Mouse (Mus musculus): Measurements from ENCODE around the gene Trp53inp2.
A peak's percentile ranks its signal among the peaks of the same experiment; 100 is the strongest.

Trp53inp2 gene

DNA sequence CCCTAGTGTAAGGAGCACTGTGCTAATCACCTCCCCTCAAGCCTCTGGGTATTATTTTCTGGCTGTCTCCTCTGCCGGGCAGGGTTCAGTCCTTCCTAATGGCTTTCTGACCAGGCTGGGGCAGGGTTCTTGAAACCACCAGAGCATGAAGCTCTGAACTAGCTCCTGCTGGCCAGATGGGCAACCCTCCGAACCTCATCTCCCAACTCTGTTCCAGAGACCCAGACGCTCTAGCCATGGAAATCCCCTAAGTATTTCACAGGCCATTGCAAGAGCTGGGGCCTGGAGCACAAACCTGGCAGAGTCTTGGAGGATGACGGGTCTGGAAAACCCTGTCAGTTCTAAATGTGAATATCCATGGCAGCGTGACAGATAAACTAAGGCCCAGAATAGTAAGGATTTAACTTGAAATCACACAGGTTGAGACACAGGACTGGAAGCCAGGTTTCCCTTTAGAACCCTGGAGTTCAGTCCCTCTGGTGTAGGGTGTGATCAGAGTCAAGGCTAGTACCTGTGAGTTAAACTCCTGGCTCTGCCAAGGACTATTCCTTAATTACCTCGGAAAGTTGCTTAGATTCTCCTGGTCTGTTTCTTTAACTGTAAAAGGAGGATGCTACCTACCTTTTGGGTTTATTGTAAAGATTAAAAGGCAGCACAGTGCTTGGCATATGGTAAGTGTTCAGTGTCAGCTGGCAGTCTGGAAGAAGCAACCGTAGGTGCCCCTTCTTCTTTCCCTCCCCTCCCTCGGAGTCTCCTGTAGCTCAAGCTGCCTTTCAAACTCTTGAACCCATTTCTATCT, at the start of gene Trp53inp2:
TSS of gene Trp53inp2 (plus strand) at position 799 of the 799 bp plus-strand sequence.
- DNase-seq (ENCODE audit: low read depth, low spot score), result no peak

DNA sequence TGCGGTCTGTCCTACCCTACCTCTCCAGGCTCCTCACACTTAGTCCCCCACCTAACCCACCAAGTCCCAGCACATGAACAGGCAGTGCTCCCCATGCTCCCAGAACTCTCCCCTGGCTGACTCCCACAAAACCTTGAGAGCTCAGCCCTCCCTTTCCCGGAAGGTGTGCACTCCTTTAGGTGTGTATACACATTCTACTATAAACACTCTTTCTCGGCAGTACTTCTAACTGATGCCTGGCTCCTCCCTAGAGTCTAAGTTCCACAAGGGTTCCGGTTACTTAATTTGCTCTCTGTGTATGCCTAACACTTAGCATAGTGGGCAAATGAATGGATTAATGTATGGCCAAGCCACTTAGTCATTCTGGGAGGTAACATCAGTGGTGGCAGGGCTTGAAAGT, 49.5 kb upstream of the Trp53inp2 start:
- no peak for DNase-seq (ENCODE audit: low read depth, low spot score)

DNA sequence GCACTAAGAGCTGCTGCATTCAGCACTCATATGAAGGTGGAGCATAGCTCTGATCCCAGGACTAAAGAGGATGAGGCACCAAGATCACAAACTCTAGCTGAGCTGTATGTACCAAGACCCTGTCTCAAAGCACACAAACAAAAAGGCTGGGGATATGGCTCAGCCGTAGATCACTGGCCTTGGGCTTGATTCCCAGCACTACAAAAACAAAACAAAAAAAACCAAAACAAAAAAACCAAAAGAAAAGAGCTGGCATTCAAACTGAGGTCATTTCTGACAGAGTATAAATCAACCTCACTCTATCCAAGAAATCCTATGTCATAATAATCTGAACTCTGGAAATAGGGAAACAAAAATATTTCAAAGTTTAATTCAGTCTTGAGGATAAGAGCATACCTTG, 47.4 kb upstream of the Trp53inp2 start:
- DNase-seq (ENCODE audit: low read depth, low spot score), result no peak

DNA sequence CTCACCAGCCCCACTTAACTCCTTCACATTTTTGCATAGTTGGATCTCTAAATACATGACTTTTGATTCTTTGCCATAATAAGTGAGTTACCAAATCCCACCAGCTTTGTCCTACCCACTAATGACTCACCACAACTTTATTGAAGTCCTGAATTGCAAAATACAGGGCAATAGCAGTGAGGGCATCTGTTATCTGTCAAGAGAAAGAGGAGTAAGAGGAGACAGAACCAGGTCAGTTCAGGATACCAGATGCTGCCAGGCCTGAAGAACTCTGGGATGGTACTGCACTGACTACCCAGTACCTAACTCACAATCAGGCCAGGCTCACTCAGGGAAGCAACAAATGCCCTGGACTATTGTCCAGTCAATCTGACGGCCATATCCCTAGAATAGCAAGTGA, 45.6 kb upstream of the Trp53inp2 start:
- no peak for DNase-seq (ENCODE audit: low read depth, low spot score)

DNA sequence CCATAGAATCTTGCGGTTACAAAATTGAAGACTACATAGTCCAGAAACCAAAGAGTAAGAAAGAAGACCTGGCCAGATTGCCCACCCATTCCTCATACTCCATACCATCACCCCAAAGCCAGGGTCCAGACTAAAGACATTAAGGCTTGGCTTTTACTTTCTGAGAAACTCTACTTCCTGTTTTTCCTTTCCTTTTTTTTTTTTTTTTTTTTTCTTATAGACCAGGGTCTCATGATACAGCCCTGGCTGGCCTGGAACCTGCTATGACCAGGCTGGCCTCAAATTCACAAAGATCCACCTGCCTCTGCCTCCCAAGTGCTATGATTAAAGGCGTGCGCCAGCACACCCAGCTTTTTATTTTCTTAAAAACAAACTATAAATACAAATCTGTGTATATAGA, 44.6 kb upstream of the Trp53inp2 start:
- no peak for DNase-seq (ENCODE audit: low read depth, low spot score)

DNA sequence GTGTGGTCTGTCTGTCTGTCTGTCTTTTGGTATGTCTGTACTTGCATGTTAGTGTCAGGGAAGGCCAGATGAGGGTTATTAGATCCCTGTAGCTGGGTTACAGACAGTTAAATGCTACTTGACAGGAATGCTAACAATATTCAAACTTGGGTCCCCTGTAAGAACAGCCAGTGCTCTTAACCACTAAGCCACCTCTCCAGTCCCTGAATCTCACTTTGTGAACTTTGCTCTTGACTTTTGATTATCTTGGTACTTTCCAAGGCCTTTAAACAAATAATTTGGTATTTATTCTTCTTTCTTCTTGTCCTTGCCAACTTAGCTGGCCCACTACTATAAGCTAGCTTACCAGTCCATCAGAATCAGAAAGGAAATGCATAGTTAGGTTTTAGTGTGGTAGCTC, 40.7 kb upstream of the Trp53inp2 start:
- DNase-seq (ENCODE audit: low read depth, low spot score), result no peak

DNA sequence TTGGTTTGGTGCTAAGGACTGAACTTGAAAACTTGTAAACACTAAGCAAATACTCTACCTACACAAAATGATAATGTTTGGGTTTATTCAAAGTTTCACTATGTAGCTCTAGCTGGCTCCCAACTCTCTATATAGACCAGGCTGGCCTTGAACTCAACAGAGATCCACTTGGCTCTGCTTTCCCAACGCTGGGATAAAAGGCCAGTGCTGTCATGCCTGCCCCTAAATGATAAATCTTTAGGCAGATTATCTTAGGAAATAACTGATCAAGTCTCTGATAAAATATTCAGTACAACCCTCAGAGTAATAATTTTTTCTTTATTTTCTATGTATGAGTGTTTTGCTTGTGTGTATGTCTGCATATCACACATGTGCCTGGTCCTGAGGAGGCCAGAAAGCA, 34.2 kb upstream of the Trp53inp2 start:
- DNase-seq (ENCODE audit: low read depth, low spot score), result no peak

DNA sequence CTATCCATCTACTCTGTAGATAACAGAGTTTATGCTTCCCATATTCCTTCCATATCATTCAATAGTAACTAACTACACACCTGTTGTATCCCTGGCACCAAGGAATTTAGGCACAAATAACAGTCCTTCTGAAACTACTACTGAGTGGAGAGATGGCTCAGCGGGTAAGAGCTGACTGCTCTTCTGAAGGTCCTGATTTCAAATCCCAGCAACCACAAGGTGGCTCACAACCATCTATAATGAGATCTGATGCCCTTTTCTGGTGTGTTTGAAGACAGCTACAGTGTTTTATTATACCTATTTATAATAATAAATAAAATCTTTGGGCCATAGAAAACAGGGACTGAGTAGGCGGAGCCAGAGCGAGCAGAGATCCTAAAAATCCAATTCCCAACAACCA, 26.5 kb upstream of the Trp53inp2 start:
- DNase-seq (ENCODE audit: low read depth, low spot score), result no peak

DNA sequence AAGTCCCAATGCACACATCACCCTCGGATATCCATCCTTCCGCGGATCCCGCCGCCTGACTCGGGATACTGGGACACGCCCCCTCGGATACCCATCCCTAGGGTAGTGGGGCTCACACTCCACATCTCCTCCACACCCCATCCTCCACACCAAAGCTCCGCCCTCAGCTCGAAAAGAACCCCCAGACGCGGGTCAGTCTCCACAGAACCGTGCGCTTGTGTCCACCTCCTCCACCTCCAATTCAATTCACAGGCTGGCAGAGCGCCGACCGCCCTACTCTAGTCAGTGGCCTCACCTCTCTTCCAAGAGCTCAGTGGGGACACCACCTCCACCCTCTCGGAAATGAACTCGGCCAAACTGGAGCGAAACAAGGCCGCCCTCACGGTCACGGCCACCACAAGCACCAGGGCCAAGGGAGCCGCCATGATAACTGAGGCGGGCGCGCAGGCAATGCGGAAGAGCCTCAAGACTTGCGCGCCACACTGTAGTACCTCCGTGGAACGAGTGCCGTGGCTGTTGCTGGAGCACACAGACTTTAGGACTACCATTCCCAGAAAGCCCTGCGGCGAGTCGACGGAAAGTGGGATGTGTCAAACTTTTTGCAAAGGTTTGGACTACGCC, 23.8 kb upstream of the Trp53inp2 start, which contains the start of gene Pigu:
TSS of gene Pigu (minus strand) at position 460 of the 621 bp plus-strand sequence.
- peak; percentile 92 for DNase-seq (ENCODE audit: low read depth, low spot score)

DNA sequence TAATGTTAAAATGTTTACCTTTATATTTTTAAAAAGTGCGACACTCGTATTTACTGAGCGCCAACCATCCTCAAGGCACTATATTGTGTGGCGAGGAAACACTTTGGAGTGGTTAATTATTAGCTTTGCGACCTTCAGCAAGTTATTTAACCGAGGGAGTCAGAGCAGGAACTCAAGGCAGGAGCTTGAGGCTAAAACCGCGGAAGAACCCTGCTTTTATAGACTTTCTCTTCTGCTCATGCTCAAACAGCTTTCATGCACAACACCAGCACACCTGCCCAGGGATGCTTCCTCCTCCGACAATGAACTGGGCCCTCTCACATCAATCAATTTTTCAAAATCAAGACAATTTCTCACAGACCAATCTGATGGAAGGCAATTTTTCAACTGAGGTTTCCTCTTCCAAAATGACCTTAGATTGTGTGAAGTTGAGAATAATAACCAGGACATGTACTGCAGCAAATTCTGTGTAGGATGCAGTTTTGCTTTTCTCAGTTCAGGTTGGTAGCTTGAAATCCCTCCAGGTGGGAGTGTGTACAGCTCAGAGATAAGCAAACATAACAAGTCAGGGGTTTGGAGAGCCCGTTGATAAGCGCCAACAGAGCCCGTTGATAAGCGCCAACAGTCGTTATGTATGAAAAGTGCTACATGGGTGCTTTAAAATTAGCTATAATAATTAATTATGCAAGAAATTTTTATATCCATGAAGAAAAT, 23.0 kb upstream of the Trp53inp2 start:
- DNase-seq (ENCODE audit: low read depth, low spot score), result no peak

DNA sequence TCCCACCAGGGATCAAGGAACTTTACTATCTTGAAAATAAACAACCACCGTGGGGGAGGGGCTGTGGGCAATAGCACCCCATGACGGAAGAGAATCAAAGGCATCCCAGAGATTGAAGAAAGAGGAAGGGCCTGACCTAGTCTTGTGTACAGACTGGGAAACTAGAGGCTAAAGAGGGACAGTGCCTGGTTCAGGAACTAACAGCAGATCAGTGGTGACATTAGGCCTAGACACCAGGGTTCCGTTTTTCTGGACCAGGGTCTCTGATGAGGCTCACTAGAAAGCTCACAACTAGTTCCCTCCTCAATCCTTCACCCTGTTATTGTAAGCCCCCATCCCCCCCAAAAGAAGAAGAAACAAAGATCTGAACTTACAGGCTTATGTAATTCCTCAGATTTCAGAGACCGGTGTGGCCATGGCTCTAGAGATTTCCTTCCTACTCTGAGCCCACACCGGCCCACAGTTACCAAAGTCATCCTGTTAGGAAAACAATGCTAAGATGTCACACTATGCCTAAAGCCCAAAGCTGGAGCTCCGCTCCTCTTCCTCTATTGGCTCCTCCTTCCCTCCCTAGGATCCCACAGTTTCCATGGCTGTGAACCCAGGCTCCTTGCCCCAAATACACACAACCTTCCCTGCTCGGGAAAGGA, 13.1 kb upstream of the Trp53inp2 start:
- no peak for DNase-seq (ENCODE audit: low read depth, low spot score)

DNA sequence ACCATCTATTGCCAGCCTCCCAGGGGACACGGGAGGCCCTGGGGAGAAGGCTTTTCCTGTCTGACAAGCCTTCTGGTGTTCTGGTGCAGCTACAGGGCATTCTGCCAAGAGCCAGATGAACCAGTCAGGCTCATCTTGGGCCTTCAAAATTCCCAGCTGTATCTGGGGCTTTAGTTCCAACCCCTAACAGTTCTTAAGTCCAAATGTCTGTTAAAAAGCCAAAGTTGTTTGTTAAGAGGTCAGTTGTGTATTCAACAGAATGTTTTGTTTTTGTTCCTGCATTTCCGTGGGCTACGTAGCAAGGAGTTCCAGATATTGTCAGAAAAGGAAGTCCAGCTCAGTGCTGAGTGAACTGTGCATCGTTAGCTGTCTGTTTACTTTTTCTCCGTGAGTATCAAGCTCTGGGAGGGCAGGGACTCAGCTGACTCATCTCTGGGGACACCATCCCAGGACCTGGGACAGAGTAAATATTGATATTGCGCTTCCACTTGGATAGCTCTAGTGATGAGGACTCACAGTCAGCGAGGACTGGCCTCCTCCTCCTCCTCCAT, 11.5 kb upstream of the Trp53inp2 start:
- DNase-seq (ENCODE audit: low read depth, low spot score), result no peak

DNA sequence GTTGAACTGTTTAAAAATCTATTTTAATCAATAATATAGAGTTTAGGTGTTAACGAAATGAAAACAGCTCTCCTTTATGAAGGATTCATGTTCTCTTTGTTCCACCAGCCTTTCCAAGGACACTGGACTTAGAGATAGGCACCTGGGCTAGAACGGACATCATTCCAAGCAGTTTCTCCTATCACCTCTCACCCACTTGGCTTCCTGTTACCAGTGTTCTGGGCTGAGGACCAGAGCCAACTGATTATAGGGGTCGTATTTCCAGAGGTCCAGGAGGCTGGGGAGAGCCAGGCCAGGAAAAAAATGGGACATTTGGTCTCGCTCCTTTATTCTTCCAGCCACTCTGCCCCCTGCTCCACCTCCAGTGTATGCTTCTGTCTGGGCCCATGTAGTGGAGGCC, 8.4 kb upstream of the Trp53inp2 start:
- no peak for DNase-seq (ENCODE audit: low read depth, low spot score)

DNA sequence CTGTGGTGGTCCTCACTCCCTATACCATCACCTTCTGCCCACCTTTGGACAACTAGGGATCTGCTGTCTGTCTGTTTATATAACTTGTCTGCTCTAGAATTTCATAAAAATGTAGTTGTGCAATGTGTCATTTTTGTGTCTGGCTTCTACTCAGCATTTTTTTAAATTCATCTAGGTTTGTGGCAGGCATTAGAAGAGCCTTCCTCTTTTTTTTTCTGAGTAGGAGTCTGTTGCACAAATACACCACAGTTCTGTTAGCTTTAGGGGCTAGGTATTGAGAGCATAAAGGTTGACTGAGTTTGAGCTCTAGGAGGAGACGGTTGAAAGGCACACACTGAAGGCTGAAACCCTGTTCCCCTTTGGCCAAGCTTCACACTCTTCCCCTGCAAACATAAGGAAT, 7.6 kb upstream of the Trp53inp2 start:
- no peak for DNase-seq (ENCODE audit: low read depth, low spot score)

DNA sequence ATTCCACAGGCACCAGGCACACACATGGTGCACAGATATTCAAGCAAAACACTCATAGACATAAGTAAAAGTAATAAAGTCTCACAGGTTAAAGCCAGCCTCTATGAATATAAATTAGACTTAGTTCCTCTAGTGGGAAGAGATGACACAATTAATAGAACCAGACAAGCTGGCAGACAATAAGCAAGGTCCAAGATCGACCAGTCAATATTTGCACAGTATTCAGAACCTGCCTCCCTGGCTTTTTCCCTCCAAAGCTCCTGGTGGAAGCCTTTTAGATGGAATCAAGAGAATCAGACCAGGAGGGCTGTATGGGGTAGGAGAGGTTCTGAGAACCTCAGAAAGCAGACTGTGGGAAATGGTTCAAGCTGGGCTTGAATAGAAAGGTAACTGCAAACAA, 7.0 kb upstream of the Trp53inp2 start:
- no peak for DNase-seq (ENCODE audit: low read depth, low spot score)

DNA sequence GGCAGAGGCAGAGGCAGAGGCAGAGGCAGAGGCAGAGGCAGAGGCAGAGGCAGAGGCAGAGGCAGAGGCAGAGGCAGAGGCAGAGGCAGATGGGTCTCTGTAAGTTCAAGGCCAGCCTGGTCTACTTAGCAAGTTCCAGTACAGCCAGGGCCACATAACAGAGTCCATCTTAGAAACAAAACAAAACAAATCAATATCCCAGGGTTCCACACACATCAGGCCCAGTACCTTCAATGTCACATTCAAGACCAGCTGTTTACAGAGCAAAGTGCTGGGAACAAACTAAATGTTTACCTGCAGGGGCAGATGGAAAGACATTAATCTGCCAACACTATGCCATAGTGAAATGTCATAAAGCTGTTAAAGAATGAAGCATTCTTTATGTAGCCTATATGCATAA, 6.3 kb upstream of the Trp53inp2 start:
- DNase-seq (ENCODE audit: low read depth, low spot score), result no peak

DNA sequence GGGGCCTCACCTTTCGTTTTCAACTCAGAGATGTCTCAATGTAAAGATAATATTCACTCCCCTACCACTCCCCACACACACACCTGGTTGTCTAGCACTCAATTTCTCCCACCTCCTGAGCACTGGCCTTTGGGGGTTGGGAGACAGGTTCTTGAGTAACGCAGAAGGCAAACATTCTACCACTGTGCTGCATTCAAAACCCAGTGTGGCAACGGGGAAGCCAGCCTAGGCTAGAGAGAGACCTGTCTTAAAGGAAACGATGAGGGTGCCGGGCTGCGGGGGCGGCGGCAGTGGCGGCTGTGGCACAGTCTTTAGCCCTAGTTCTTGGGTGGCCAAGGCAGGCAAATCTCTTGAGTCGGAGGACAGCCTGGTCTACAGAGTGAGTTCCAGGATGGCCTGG, 4.7 kb upstream of the Trp53inp2 start:
- no peak for DNase-seq (ENCODE audit: low read depth, low spot score)

DNA sequence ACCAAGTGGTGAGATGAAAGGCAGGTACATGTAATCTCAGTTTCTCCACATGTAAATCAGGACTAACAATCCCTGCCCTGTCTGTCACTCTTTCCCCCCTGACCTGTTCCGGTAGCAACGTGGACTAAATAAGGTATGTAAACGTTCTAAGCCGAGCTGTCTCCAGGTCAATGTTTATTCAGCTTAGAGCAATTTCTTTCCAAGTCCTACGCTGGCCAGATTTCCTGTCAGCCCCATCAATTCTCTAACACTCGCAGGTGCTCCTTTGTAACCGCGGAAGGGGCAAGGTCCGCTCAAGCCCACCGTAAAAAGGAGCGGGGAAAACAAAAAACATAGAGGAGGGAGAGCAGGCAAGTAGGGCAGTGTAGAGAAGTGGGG, 190 bp downstream of the Trp53inp2 start:
- no peak for DNase-seq (ENCODE audit: low read depth, low spot score)

DNA sequence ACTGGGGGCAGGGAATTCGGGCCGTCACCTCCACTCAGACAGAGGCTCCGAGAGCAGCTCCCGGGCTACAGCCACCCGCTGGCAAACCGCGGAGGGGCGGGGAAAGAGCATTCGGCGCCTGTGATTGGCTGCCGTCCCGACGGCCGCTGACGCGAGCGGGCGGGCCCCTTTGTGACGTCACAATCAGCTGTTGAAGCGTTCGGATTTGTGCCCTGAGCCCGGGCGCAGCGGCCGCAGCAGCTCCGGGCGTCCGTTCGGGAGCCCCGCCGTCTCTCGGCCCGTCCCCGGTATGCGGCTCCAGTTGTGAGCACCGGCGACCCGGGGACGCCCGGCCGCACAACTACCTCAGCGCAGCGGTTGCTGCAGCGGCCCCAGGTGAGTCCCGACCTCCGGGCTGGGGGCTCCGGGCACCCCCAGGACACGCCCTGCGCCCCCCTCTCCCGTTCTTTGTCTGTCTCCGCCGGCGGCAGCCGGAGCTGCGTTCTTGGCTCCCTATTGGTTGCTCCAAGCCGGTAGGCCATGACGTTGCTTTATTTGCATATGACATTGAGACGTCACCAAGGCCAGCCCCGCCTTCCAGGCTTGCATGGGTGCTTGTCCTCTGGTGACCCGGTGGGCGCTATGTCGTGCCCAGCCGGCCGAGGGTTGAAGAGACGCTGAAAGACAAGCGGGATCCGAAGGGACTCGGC, 928 bp downstream of the Trp53inp2 start:
- peak; percentile 94 for DNase-seq (ENCODE audit: low read depth, low spot score)

DNA sequence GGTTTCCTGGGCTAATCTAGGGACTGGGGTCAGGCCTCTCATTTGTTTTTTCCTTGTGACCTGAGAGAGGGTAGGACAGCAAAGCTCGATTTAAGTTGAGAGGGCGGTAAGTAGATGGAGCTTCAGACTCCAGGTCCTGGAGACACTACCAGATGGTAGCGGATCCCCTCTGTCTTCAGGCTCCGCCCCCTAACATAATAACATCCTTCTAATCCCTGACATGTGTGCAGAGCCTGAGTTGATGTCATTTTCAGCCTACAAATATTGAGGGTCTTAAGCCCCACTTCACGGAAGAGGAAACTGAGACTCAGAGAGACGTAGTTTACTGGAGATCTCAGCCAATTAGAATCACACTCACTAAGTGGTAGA, 1.5 kb downstream of the Trp53inp2 start:
- no peak for DNase-seq (ENCODE audit: low read depth, low spot score)

DNA sequence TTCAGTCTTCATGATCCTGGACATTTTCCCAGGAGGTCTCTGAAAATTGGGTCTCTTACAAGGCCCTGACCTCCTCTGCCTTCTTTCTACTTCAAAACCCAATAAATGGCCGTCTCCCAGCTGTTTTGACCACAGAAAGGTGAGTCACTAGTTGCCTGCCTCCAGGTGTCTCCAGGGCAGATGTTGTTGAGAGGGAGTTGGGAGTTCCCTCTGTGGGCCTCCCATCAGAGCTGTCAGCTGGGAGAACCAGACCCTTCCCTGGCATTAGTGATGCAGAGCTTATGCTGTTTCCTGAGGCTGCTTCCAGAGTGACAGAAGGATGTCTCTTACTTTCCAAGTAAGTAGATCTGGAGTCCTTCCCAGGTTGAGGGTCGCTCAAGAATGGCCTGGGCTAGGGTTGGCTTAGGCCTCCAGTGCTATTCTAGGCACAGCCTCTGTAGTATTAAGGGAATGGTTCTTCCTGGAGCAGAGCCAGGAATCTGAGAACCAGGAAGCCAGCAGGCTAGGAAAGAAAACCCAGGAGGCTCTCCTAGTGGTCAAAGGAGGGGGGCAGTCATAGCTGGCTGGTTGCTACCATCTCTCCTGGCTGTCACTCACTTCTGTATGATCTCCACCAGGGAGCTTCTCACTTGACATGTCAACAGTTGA, 2.1 kb downstream of the Trp53inp2 start:
- DNase-seq (ENCODE audit: low read depth, low spot score), result no peak
